Comparison of ENCODE assay signal across 12 mouse cellular contexts in genomic region chr2:29663260-29663877, GRCm38 (mm10). TPM values are rescaled to one million over a fixed set of nuclear protein-coding genes. Genes with fewer than 3 reads are reported as not detected.
A peak's percentile ranks its signal among the peaks of the same experiment; 100 is the strongest.
DNase-seq lines count a peak whose midpoint lies in the region; ATAC-seq and TF ChIP-seq lines count a peak whose summit lies in the region.
"Had no signal": no experiment of that assay in that cellular context is flagged by ENCODE, and none has a peak within 500 bp of the region (broad histone marks: within the 10 kb centered on the region; RNA-seq: fewer than 3 reads in every experiment).

No protein-coding gene starts in this region.

- peak overlapping the region; percentile 40; the same call in 1 of the 2 replicates for H3K9ac ChIP-seq in embryonic facial prominence, embryonic 13.5 days
- no peak overlapping the region for H3K9ac ChIP-seq in kidney, postnatal 0 days (ENCODE audit: low read depth, low read length)
- H3K9ac ChIP-seq in neural tube, embryonic 13.5 days = peak overlapping the region; percentile 26; the same call in 1 of the 2 replicates
- H3K9ac ChIP-seq: forebrain, embryonic 13.5 days had no signal

- peaks cover 33% of the 10 kb centered on the region for H3K4me1 ChIP-seq in embryonic facial prominence, embryonic 13.5 days
- H3K4me1 ChIP-seq in embryonic facial prominence, embryonic 10.5 days = peaks cover 60% of the 10 kb centered on the region
- peaks cover 41% of the 10 kb centered on the region for H3K4me1 ChIP-seq in kidney, postnatal 0 days (replicated peaks; ENCODE audit: insufficient read depth, low read length)
- peaks cover 32% of the 10 kb centered on the region for H3K4me1 ChIP-seq in neural tube, embryonic 13.5 days (replicated peaks)

- TF ChIP-seq CTCF in kidney, postnatal 0 days (IDR thresholded peaks at IDR 0.05; ENCODE audit: low read depth) = no peak

- WGBS in embryonic facial prominence, embryonic 13.5 days = 18% methylated on average over 4 of the region's 4 CpGs
- 24% methylated on average over 4 of the region's 4 CpGs for WGBS in embryonic facial prominence, embryonic 10.5 days
- 2% methylated on average over 4 of the region's 4 CpGs for WGBS in kidney, postnatal 0 days
- WGBS in neural tube, embryonic 13.5 days = 16% methylated on average over 4 of the region's 4 CpGs

- H3K4me3 ChIP-seq in embryonic facial prominence, embryonic 13.5 days = no peak overlapping the region
- no peak overlapping the region for H3K4me3 ChIP-seq in embryonic facial prominence, embryonic 10.5 days
- H3K4me3 ChIP-seq in kidney, postnatal 0 days (replicated peaks; ENCODE audit: low read depth, low read length) = no peak overlapping the region
- no peak overlapping the region for H3K4me3 ChIP-seq in neural tube, embryonic 13.5 days
- H3K4me3 ChIP-seq: forebrain, embryonic 13.5 days had no signal

- H3K36me3 ChIP-seq in embryonic facial prominence, embryonic 13.5 days = no peaks in the 10 kb centered on the region; the same call in 1 of the 2 replicates
- no peaks in the 10 kb centered on the region; the same call in 1 of the 2 replicates for H3K36me3 ChIP-seq in embryonic facial prominence, embryonic 10.5 days (replicated peaks)
- H3K36me3 ChIP-seq in kidney, postnatal 0 days (ENCODE audit: insufficient read depth, low read length) = no peaks in the 10 kb centered on the region
- no peaks in the 10 kb centered on the region for H3K36me3 ChIP-seq in neural tube, embryonic 13.5 days

- no peaks in the 10 kb centered on the region for H3K9me3 ChIP-seq in embryonic facial prominence, embryonic 13.5 days
- H3K9me3 ChIP-seq in embryonic facial prominence, embryonic 10.5 days = no peaks in the 10 kb centered on the region
- no peaks in the 10 kb centered on the region for H3K9me3 ChIP-seq in kidney, postnatal 0 days (replicated peaks; ENCODE audit: low read length)
- no peaks in the 10 kb centered on the region for H3K9me3 ChIP-seq in neural tube, embryonic 13.5 days
- H3K9me3 ChIP-seq: forebrain, embryonic 13.5 days had no signal

- H3K27ac ChIP-seq in embryonic facial prominence, embryonic 13.5 days = no peak overlapping the region
- H3K27ac ChIP-seq in embryonic facial prominence, embryonic 10.5 days (replicated peaks) = no peak overlapping the region
- H3K27ac ChIP-seq in kidney, postnatal 0 days = 0 out of 2 replicates have a peak overlapping the region, but pooled peaks have one; percentile 9
- H3K27ac ChIP-seq in neural tube, embryonic 13.5 days (replicated peaks) = peak overlapping the region; percentile 28; the same call in 1 of the 2 replicates
- H3K27ac ChIP-seq: forebrain, embryonic 13.5 days had no signal

- no peak overlapping the region for H3K4me2 ChIP-seq in embryonic facial prominence, embryonic 13.5 days
- H3K4me2 ChIP-seq in kidney, postnatal 0 days (ENCODE audit: low read length) = no peak overlapping the region
- no peak overlapping the region for H3K4me2 ChIP-seq in neural tube, embryonic 13.5 days
- H3K4me2 ChIP-seq: forebrain, embryonic 13.5 days had no signal

- no peak for ATAC-seq in embryonic facial prominence, embryonic 13.5 days (ENCODE audit: insufficient number of reproducible peaks, insufficient read depth, low FRiP score, low TSS enrichment, low read depth)
- ATAC-seq in kidney, postnatal 0 days (replicated peaks; ENCODE audit: low FRiP score, low read depth) = peak; percentile 26; the same call in 1 of the 2 replicates
- 0 out of 2 replicates have a peak, but pooled peaks have one; percentile 40 for ATAC-seq in neural tube, embryonic 13.5 days (ENCODE audit: low read depth)
- no peak for ATAC-seq in megakaryocyte, adult 5-6 weeks (ENCODE audit: poor library complexity, severe bottlenecking)
- ATAC-seq: forebrain, embryonic 13.5 days had no signal

- DNase-seq in embryonic facial prominence, embryonic 10.5 days (ENCODE audit: low spot score) = no peak
- peak; percentile 79 for DNase-seq in kidney, postnatal 0 days (ENCODE audit: low spot score)
- DNase-seq in kidney, adult 18-20 months = no peak
- DNase-seq in neural tube, embryonic 10.5 days (ENCODE audit: extremely low spot score, low spot score) = no peak
- DNase-seq in thymus, postnatal 36 days = peak; percentile 43 to 55
- DNase-seq: heart, adult 11 months; lung, adult 2 months; spleen, adult 18-20 months had no signal

- no peaks in the 10 kb centered on the region for H3K27me3 ChIP-seq in embryonic facial prominence, embryonic 13.5 days
- H3K27me3 ChIP-seq in embryonic facial prominence, embryonic 10.5 days (replicated peaks; ENCODE audit: low read depth, poor library complexity, severe bottlenecking) = no peaks in the 10 kb centered on the region
- H3K27me3 ChIP-seq in kidney, postnatal 0 days (ENCODE audit: insufficient read depth, low read length) = no peaks in the 10 kb centered on the region
- no peaks in the 10 kb centered on the region for H3K27me3 ChIP-seq in neural tube, embryonic 13.5 days
- H3K27me3 ChIP-seq: forebrain, embryonic 13.5 days had no signal

RNA-seq across cellular contexts. Expression of gene Rapgef1, which starts 43.8 kb away (rescaled TPM):
- 14.4 and 15.0 TPM in 2 replicates for polyA plus RNA-seq in embryonic facial prominence, embryonic 13.5 days (2015; fragmentation: Nextera tagmentation; extraction: Ambion mirVana)
- 16.5 and 17.3 TPM in 2 replicates for polyA plus RNA-seq in embryonic facial prominence, embryonic 10.5 days (2016; fragmentation: Nextera tagmentation; extraction: Ambion mirVana)
- 10.4 and 12.0 TPM in 2 replicates for polyA plus RNA-seq in kidney, postnatal 0 days (2015; fragmentation: Nextera tagmentation; extraction: Ambion mirVana)
- polyA plus RNA-seq in neural tube, embryonic 13.5 days (2015; fragmentation: Nextera tagmentation; extraction: Ambion mirVana) = 13.5 and 15.5 TPM in 2 replicates
- total RNA-seq in megakaryocyte, adult 5-6 weeks (2015) = 20.1 and 20.2 TPM in 2 replicates
- 22.7 and 22.8 TPM in 2 replicates for total RNA-seq in megakaryocyte, adult 5-6 weeks (2017)

Comparison
In these comparisons a context has a peak if more than half of its experiments do, and no peak if none do; other contexts are left out.
1. DNase-seq: peak in kidney, postnatal 0 days (single experiment) and thymus, postnatal 36 days (2 of 2); none in embryonic facial prominence, embryonic 10.5 days (single experiment), kidney, adult 18-20 months (single experiment) and neural tube, embryonic 10.5 days (single experiment).
2. ATAC-seq: peak in kidney, postnatal 0 days (single experiment) and neural tube, embryonic 13.5 days (single experiment); none in embryonic facial prominence, embryonic 13.5 days (single experiment) and megakaryocyte, adult 5-6 weeks (single experiment).
3. H3K27ac ChIP-seq: peak in kidney, postnatal 0 days (single experiment) and neural tube, embryonic 13.5 days (single experiment); none in embryonic facial prominence, embryonic 13.5 days (single experiment) and embryonic facial prominence, embryonic 10.5 days (single experiment).